Mouse (Mus musculus) forelimb bud, embryonic 11.5 days (tissue): ENCODE measurements around the gene Ubald1.

Experiments
- DNase-seq: peaks from one replicate; pipeline ENCODE4 v3.0.0-alpha.2; 2012; ENCODE audit warnings: low read depth, low spot score

Ubald1 gene

DNA sequence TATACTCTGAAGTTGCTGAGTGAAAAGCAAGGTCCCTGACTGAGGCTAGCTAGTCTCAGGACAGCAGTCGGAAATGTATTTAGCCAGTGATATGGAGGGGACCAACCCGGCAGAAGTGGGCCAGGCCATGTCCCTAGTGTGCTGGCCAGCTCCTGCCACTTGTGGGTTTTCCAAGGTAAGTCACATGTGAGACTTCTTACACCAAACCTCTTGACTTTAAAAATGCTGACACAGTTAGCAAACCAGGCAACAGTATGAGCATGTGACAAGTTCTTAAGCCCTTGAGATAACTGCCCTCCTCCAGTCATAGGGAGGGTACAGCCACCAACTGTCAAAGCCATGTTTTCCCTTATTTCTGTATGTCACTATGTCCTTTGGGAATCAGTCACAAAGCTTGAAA is 8.2 kb downstream of the Ubald1 start:
- DNase-seq = no peak

DNA sequence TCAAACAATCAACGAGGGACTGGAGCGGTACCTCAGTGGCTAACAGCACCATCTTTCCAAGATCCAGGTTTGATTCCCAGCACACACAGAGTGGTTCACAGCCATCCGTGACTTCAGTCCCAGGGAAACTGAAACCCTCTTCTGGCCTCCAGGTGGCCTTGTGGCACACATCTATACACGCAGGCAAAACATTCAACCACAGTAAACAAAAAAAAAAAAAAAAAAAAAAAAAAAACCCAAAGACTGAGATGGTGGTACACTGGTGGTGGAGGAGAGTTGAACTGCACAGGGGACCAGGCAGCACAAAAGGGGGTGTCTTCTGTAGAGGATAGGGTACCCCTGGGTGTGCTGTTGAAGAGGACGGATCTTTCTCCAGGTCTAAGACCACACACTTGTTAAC is 9.6 kb downstream of the Ubald1 start:
- no peak for DNase-seq

DNA sequence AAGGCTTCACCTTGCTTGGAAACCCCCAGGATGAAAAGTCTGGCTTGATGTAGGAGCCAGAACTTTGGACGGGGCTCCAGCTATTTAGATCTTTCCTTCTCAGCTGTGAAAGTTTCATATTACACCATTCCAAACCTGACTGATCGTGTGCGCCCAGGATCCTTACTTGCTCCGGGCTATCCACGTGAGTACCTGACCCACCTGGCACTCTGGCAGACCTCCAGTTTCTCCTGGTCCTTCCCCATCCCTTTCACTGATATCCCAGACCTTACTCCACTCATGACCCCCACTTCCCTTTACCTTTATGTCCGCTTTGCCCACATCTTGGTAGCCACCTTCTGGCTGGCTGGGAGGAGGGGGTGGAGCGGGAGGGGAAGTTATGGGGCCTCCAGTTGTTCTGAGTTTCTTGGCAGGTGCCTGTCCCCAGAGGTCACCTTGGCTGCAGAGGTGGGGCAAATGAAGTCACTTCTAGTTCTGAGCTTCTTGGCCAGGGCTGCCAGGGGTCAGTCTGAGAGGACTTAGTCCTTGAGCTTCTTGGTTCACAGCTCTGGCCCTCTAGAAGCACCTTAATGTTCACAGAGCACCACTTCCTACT is 13.9 kb downstream of the Ubald1 start:
- no peak for DNase-seq

DNA sequence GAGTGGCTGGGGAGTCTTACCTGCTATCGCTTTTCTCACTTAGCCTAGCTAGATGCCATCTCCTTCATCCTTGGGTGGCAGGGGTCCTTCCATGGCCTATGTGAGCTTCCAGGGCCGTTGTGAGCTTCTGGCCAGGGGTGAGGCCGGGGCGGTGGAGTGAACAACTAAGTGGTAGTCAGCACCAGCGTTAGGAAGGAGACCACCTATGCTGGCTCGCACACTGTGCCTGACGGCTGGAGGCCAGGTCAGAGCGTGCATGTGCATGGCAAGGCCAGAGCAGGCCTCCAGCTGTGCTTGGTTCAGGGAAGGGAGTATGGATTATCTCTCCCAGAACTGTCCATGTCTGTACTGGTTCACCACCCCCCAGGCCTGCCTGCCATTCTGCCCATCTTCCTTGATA is 16.4 kb downstream of the Ubald1 start:
- DNase-seq = no peak

DNA sequence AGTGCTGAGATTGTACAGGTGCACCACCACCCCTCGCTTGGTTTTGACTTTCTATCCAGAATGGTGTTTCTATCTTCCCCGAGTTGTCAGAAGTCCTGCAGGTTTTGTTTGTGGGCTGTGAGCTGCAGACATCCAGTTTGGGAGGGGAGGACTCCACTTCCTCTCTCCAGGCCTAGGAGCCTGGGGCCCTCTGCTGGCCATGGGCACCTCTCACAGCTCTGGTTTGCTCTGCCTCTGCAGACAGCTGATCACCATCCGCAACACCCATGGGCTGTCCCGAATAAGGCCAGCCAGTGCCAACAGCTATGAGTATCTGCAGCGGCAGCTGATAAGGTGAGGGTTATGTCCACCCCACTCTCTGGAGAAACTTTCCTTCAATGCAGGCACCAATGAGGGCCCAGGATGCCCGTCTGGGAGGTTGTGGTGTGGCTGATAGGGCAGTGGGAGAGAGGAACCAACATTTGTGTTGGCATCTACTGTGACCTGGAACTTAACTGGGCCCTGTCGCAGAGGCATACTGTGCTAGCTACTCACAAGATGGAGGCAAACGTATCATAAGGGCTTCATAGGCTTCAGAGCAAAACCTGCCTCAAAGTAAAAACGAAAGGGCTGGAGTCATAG is 17.1 kb downstream of the Ubald1 start:
- DNase-seq = peak; percentile 56

DNA sequence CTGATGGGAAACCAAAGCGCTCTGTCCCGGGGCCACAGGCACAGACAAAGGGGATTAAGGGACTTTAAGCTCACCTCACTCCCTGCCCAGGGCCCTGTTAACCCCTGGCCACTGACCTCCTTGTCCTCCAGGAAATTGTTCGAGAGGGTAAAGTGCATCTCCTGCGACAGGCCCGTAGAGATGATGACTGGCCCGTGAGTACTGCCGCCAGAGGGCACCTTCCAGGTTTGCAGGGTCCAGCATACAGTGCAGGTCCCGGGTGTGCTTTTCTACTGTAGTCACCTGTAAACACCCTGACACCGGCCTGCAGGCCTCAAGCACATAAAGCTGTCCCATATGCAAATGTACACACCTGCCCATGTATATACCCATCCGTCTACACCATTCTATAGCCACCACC is 18.7 kb downstream of the Ubald1 start:
- DNase-seq = no peak

DNA sequence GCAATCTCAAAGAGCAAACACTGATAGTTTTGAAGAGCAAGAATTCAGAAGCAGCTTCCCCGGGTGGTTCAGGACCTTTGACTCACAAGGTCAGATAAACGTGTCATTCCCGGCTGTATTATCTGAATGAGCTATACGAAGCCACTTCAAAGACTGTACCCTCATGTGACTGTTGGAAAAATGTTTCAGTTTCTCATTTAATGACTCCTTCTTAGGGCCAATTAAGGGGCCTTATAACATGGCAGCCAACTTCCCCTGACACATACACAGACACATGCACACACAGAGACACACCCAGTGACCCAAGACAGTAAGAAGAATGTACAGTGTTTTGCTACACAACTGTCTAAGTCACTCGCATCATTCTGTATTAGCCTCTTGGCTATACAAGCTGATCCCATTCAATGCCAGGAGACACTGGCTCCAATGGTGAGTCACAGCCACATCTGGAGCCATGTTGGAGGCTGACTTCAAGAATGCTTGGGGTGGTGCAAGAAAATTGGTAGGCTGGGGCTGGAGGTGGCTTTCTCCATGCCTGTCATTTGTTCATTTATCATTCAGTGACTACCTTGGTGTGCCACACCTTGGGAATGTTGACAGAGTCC is 25.0 kb downstream of the Ubald1 start:
- no peak for DNase-seq

DNA sequence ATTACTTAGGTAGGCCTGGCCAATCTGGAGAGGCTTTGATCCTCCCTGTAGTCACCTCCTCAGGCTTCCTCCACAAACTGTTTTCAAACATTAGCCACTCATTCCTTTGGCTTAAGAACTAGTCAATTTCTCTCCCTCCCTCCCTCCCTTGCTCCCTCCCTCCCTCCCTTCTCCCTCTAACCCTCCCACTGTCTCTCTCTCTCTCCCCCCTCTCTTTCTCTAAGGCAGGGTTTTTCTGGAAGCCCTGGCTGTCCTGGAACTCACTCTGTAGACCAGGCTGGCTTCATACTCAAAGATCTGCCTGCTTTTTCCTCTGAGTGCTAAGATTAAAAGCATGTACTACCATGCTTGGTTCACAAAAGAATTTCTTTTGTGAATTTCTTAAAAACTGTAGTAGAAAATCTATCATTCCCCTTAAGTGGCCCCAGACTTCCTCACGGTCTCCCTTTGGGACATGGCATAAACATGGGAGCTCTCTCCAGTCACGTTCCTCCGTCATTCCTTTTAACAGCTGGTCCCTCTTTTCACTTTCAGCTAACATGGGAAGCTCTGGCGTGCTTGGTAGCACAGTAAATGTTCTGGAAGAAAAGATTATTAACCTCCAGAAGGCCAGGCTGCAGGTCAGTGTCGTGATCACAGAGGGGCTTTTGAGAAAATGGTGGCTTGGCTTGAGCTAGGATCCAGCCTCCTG is 29.0 kb downstream of the Ubald1 start:
- no peak for DNase-seq

DNA sequence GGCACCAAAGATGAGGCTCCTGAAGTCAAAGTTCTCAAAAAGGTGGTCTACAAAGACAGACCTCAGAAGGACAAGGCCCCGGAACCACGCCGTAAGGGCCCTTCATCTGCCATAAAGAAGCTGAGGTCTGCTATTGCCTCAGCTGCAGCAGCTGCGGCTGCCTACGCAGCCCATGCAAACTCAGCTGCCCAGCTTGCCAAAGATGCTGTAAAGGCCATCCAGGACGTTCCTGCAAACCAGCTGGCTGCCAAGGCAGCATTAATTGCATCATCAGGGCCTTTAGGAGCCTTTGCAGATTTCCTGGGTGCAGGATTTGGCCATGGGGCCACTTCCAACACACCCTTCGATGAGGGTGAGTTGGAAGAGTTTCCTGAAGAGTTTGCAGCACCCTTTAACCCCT is 29.8 kb downstream of the Ubald1 start:
- DNase-seq = no peak

DNA sequence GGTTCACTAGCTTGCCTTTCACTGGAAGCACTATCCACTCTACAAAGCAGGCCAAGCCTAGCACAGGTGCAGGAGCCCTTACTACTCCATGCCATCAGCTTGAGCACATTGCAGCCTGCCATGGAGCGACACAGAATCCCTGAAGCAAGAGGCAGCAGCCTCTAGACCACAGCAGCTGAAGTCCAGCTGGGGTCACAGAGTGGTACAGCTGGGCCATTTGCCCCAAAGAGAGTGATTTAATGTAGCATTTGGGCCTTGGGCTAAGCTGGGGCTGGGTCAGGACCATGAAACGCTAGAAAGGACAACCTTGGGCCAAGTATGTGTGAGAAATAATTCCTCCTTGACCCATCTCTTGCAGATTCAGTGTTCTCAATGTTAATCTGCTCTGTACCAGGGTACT is 32.0 kb downstream of the Ubald1 start:
- DNase-seq = no peak

DNA sequence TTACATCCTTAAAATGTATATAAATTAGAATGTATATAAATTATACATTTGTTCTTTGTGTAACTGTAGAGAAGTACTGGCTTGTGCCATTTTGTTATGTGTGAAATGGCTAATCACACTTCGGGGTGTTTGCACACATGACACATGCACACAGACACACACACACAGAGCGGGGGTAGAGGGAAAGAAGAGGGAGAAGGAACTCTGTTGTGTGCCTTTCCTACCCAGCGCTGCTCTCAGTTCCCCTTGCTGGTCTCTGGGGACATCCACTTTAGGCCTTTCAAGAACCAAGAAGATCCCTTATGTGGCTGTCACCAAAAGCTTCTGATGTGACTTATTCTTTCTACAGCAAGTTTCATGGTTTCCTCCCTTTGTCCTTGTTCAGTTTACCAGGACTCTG is 33.1 kb downstream of the Ubald1 start:
- no peak for DNase-seq

DNA sequence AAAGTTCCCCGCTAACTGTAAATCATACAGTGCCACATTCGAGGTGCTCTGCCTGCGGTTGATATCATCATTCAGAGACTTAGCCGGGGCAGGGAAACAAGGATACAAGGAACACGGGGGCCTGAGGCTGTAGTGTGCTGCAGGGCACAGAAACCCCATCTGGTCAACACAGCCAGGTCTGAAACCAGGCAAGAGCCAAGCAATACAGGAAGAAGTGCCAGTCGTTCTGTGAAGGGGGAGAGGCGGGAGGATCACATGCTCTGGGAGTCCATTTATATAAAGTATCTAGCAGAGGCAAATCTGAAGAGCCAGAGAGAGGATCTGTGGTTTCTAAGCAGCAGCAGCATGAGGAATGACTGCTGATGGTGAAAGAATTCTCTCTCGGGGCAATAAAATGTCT is 39.9 kb downstream of the Ubald1 start:
- DNase-seq = no peak

DNA sequence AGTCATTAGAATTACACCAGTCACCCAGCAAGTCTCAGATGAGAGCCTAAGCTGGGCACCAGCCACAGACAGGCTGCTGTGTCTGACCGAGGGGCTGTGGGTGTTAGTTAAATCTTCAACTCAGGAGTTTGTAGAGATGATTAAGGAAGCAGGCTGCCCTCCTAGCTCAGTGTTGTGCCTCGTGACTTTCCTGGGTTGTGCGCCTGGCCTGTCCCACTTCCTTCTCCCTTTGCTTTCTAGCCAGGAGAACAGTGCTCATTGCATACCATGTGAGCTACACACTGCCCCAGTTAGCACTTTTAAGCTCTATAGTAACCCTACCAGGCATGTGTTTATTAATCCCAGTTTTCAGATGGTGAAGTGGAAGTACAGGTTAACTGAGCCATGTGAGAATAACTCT is 40.6 kb downstream of the Ubald1 start:
- DNase-seq = no peak

DNA sequence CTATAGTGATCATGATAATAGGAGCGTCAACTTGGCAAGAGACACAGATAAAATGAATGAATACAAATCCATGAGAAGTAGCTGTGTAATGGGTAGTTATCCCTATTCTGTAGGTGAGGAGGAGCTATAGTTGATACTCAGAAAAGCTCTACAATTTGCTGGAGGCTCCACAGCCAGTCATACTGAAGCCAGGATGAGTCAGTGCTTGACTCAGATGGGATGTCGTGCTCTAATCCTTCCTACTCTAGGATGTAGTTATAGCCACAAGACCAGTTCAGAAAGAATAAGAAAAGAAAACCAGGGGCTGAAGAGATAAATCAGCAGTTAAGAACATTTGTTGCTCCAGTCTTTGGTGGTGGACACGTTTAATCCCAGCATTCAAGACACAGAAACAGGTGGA is 42.5 kb downstream of the Ubald1 start:
- no peak for DNase-seq

DNA sequence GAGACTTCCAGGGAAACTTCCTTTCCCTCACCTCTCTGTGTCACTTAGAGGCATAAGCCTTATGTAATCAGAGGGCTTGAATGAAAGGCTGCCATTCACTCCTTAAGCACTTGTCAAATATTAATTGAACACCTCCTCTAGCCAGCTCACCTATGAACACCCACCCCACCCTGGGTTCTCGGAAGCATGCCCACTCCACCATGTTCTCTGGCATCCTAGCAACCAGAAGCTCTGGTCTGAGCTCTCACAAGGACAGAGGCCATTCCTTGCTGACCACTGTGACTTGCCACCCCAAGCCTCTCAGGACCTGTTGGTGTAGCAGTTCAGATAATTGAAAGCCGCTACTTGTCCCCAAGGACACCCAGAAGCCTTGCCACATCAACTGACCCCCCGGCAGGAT is 44.9 kb downstream of the Ubald1 start, which contains the start of gene 4930562C15Rik:
TSS of gene 4930562C15Rik (plus strand) at position 226 of the 400 bp plus-strand sequence.
- no peak for DNase-seq

DNA sequence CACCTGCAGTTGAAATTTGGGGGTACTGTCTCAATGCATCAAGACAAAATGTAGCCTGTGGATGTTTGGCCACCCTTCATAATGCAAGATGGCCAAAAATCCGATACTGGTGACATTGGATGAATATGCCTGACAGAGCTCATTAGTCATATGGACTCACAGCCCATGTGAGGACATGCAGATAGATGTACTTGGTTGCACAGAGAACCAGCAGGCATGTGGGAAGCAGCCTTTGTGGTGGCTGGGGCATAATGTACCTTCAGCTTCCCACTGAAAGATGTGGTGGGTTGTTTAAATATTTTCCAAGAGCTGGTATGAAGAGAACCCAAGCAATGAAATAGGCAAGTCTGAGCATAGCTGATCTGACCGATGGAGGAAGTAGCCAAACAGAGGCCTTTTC is 46.3 kb downstream of the Ubald1 start:
- DNase-seq = no peak

DNA sequence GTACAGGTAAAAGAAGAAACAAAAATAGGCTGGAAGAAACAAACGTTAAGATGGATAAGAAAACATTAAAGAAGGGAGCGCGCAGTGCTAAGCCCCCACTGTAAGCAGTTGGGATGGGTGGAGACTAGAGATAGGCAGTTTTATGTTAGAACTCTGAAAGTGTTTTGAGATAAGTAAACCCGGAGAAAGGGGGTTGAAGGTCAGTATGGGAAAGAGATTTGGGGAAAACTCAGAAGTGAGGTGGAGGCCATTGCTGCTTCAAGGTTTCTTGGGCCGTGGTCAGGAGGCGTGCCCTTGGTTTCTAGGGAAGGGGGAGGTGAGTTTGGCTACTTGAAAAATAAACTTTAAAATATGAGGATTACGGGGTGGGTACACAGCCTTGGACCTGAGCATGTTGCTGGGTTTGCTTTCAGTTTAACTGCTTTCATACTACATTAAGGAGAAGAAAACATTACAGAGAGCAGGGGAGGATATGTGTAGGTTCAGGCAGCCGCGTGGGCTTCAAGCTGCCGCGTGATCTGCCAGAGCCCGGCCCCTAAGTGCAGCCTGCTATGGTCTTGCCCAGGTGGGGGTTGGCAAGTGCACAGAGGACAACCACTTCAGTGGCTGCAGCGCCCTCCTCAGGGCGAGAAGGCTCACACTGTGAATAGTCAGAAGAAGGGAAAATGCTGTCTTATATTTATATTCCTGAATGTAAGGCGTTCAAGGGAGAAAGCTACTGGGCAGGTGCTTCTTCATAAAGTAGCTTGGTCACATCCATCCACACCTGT is 48.3 kb downstream of the Ubald1 start:
- DNase-seq = no peak

DNA sequence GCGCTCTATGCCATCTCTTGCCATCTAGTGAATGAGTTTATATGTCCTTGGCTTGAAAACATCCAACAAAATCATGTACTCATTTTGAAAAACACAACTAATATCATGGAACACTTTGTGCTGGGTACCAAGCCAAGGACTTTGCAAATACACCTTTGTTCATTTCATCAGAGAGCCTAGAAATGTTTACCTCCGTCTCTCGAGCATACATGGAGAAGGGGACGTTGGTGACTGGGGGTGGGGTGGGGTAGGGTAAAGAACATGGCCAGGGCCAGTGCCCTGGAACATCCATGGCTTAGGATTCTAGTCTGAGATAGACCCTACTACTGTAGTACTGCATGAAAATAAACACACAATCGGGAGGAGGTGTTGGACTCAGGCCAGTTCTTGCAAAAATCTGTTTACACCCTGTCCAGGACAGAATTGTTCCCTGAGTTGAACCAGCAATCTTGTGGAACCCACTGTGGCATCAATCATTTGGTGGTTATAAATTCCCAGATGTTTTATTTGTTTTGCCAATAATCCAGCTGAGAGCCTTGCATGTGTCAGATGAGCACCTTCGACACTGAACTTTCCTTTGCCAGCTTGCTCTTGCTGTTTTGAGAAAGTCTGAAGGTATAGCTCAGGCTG is 50.7 kb downstream of the Ubald1 start:
- no peak for DNase-seq

DNA sequence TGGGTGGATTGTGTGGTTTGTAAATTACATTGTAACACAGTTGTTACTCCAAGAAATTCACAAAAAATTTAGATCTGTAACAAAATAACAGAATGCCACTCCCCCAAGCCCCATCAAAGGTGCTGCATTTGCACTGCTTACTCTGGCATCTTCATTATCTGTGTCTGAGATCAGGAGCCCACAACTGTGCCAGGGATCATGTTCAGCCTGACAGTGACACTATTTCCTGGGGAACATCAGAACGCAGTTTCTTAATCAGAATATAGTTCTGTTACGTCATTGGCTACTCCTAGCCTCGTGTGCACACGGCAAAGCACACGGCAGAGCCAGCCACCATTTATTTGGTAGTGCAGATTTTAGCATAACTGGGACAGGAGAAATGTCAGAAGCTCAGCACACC is 52.5 kb downstream of the Ubald1 start:
- DNase-seq = no peak
